Comparison of ENCODE assay signal across 14 mouse cellular contexts in the genomic region with DNA sequence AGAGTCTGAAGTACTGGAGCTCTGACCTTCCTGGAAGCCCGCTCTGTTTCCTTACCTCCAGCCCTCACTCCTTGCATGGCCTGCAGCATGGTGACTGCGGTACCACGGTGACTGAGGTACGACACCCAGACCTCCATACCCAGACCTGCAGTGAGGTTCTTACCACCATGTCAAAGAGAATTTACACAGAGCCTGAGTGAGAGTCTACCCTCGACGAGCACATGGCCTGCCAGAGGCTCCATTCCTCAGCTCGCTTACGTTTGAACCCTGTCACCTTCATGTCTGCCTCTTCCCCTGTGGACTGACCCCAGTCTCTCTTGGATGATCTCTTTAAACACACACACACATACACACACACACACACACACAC. TPM values are rescaled to one million over a fixed set of nuclear protein-coding genes. Genes with fewer than 3 reads are reported as not detected.
DNase-seq lines count a peak whose midpoint lies in the region; ATAC-seq and TF ChIP-seq lines count a peak whose summit lies in the region.
"Had no signal": no experiment of that assay in that cellular context is flagged by ENCODE, and none has a peak within 500 bp of the region (broad histone marks: within the 10 kb centered on the region; RNA-seq: fewer than 3 reads in every experiment).

No protein-coding gene starts in this region.

- H3K4me3 ChIP-seq in E14TG2a.4 (replicated peaks; ENCODE audit: low read length): peak overlapping the region; percentile 39; the same call in 1 of the 2 replicates
- no peak overlapping the region for H3K4me3 ChIP-seq in embryonic facial prominence, embryonic 11.5 days (ENCODE audit: low read depth, low read length)
- 0 out of 2 replicates have a peak overlapping the region, but pooled peaks have one; percentile 2 for H3K4me3 ChIP-seq in hindbrain, embryonic 10.5 days
- H3K4me3 ChIP-seq in midbrain, embryonic 10.5 days: no peak overlapping the region
- H3K4me3 ChIP-seq: gastrocnemius, adult 2 months; heart, embryonic 10.5 days had no signal

- H3K27ac ChIP-seq in embryonic facial prominence, embryonic 11.5 days (replicated peaks; ENCODE audit: low read depth, low read length): peak overlapping the region; percentile 44; the same call in 1 of the 2 replicates
- peak overlapping the region; percentile 76 for H3K27ac ChIP-seq in hindbrain, embryonic 10.5 days
- peak overlapping the region; percentile 72 for H3K27ac ChIP-seq in midbrain, embryonic 10.5 days (replicated peaks)
- H3K27ac ChIP-seq: gastrocnemius, adult 2 months; heart, embryonic 10.5 days had no signal

- WGBS in embryonic facial prominence, embryonic 11.5 days: 46% methylated on average over 8 of the region's 8 CpGs
- 63% methylated on average over 8 of the region's 8 CpGs for whole genome bisulfite sequencing in hindbrain, embryonic 10.5 days
- 67% methylated on average over 8 of the region's 8 CpGs for WGBS in midbrain, embryonic 10.5 days

- DNase-seq in embryonic facial prominence, embryonic 11.5 days (ENCODE audit: low spot score): no peak
- no peak for DNase-seq in hindbrain, embryonic 10.5 days (ENCODE audit: low spot score)
- DNase-seq in midbrain, embryonic 10.5 days (ENCODE audit: low spot score): no peak
- DNase-seq in kidney, adult 18-20 months: no peak
- no peak for DNase-seq in right cerebral cortex, postnatal 25 days
- DNase-seq in right cerebral cortex, adult 2 months (ENCODE audit: low spot score in 2 of 2): no peak
- no peak for DNase-seq in liver
- DNase-seq: cerebellum, postnatal 25 days; gastrocnemius, adult 2 months; heart, postnatal 4 days; kidney, adult 9 months; lung, adult 18-20 months had no signal

- TF ChIP-seq CTCF in E14TG2a.4 (conservative IDR thresholded peaks at IDR 0.05; ENCODE audit: low read length): no peak

- H3K27me3 ChIP-seq in E14TG2a.4 (ENCODE audit: insufficient read depth, low read length): no peaks in the 10 kb centered on the region
- H3K27me3 ChIP-seq in embryonic facial prominence, embryonic 11.5 days (ENCODE audit: control insufficient read depth, insufficient read depth, low read length): no peaks in the 10 kb centered on the region
- peaks cover 66% of the 10 kb centered on the region for H3K27me3 ChIP-seq in hindbrain, embryonic 10.5 days (ENCODE audit: insufficient read depth, poor library complexity, severe bottlenecking)
- peaks cover 17% of the 10 kb centered on the region for H3K27me3 ChIP-seq in midbrain, embryonic 10.5 days (ENCODE audit: low read depth, poor library complexity, severe bottlenecking)

- ATAC-seq in embryonic facial prominence, embryonic 11.5 days (replicated peaks; ENCODE audit: insufficient number of reproducible peaks, low FRiP score, low TSS enrichment, low read depth): peak; percentile 64

- H3K9ac ChIP-seq in embryonic facial prominence, embryonic 11.5 days (replicated peaks; ENCODE audit: low read length): no peak overlapping the region

- H3K36me3 ChIP-seq in E14TG2a.4 (ENCODE audit: insufficient read depth, low read length): peaks cover 59% of the 10 kb centered on the region
- H3K36me3 ChIP-seq in embryonic facial prominence, embryonic 11.5 days (replicated peaks; ENCODE audit: control insufficient read depth, insufficient read depth, low read depth, low read length): no peaks in the 10 kb centered on the region
- peaks cover 12% of the 10 kb centered on the region for H3K36me3 ChIP-seq in hindbrain, embryonic 10.5 days
- peaks cover 23% of the 10 kb centered on the region for H3K36me3 ChIP-seq in midbrain, embryonic 10.5 days

- H3K4me1 ChIP-seq in E14TG2a.4 (replicated peaks; ENCODE audit: low read depth, low read length): peaks cover 51% of the 10 kb centered on the region
- no peaks in the 10 kb centered on the region; the same call in 1 of the 2 replicates for H3K4me1 ChIP-seq in embryonic facial prominence, embryonic 11.5 days (ENCODE audit: control insufficient read depth, insufficient read depth, low read length)
- peaks cover 33% of the 10 kb centered on the region for H3K4me1 ChIP-seq in hindbrain, embryonic 10.5 days (replicated peaks)
- peaks cover 34% of the 10 kb centered on the region for H3K4me1 ChIP-seq in midbrain, embryonic 10.5 days

- no peaks in the 10 kb centered on the region for H3K9me3 ChIP-seq in E14TG2a.4 (ENCODE audit: low read length)
- no peaks in the 10 kb centered on the region for H3K9me3 ChIP-seq in embryonic facial prominence, embryonic 11.5 days (replicated peaks; ENCODE audit: control insufficient read depth, low read length)
- no peaks in the 10 kb centered on the region for H3K9me3 ChIP-seq in hindbrain, embryonic 10.5 days
- H3K9me3 ChIP-seq in midbrain, embryonic 10.5 days (replicated peaks): no peaks in the 10 kb centered on the region
- H3K9me3 ChIP-seq: heart, embryonic 10.5 days had no signal

- H3K4me2 ChIP-seq in embryonic facial prominence, embryonic 11.5 days (ENCODE audit: low read depth, low read length): no peak overlapping the region

RNA-seq across cellular contexts. Expression of a gene that starts 36.7 kb away (rescaled TPM):
- 3.6 and 10.1 TPM in 2 replicates for polyA plus RNA-seq in embryonic facial prominence, embryonic 11.5 days (2014; fragmentation: Nextera tagmentation; extraction: Ambion mirVana)
- 2.7 and 3.4 TPM in 2 replicates for polyA plus RNA-seq in hindbrain, embryonic 10.5 days (2016; fragmentation: Nextera tagmentation; extraction: Ambion mirVana)
- 1.0 and 1.9 TPM in 2 replicates for polyA plus RNA-seq in midbrain, embryonic 10.5 days (2016; fragmentation: Nextera tagmentation; extraction: Ambion mirVana)
- polyA plus RNA-seq: heart, embryonic 10.5 days had no signal

Comparison
In these comparisons a context has a peak if more than half of its experiments do, and no peak if none do; other contexts are left out.
1. H3K4me3 ChIP-seq: peak in E14TG2a.4 (single experiment) and hindbrain, embryonic 10.5 days (single experiment); none in embryonic facial prominence, embryonic 11.5 days (single experiment) and midbrain, embryonic 10.5 days (single experiment).
2. Peak in every context shown above with its lines, with median percentiles within 50 percentile points of each other: H3K27ac ChIP-seq.